Mouse (Mus musculus): ENCODE results near the gene Stk32c.

Stk32c gene

DNA sequence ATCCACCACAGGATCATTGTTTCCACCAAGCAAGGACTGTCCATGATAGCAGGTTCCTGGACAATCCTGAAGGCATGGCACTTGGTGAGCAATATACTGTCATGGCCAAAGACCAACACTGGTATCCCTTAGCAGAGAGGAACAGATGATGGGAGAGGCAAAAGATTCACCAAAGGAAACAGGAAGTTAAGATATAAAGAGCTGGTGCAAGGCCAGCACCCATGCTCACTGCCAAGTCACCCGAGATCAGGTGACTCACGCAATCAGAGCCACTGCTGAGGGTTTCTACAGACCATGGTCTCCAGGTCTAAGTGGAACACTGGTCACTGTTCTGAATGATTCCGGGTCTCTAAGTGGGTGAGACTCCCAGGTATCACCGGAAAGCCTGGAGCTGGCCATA, 87.2 kb downstream of the Stk32c start:
- no peaks in the 10 kb centered on the region for H3K4me1 ChIP-seq (replicated peaks; ENCODE audit: low read depth, low read length)
- no peak overlapping the region for H3K4me3 ChIP-seq (replicated peaks; ENCODE audit: low read length)
- H3K27me3 ChIP-seq (ENCODE audit: insufficient read depth, low read length), result peaks cover 68% of the 10 kb centered on the region
- peaks cover 6% of the 10 kb centered on the region; the same call in 1 of the 2 replicates for H3K9me3 ChIP-seq (ENCODE audit: low read length)
- TF ChIP-seq CTCF (conservative IDR thresholded peaks at IDR 0.05; ENCODE audit: low read length), result no peak
- TF ChIP-seq NANOG (IDR thresholded peaks at IDR 0.05; ENCODE audit: borderline replicate concordance, low read length), result no peak
- TF ChIP-seq POU5F1 (IDR thresholded peaks at IDR 0.05; ENCODE audit: borderline replicate concordance, low read length), result no peak
- no peaks in the 10 kb centered on the region for H3K36me3 ChIP-seq (ENCODE audit: insufficient read depth, low read length)

DNA sequence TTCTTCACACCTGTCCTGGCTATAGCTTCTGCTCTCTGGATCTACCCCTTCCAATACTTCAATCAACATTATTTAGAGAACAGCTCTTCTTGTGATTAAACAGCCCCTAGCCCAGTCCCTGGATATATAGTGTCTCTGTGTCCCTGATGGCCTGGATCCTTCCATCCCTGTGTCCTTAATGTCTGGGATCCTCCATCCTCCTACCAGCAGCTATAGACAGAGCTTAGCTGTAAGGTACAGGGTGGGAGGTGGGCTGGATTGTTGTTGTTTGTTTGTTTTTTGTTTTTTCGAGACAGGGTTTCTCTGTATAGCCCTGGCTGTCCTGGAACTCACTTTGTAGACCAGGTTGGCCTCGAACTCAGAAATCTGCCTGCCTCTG, 93.3 kb downstream of the Stk32c start:
- Histone ChIP-seq H3K4me1 (replicated peaks; ENCODE audit: low read depth, low read length) (no peaks in the 10 kb centered on the region), H3K36me3 (ENCODE audit: insufficient read depth, low read length) (no peaks in the 10 kb centered on the region), H3K4me3 (replicated peaks; ENCODE audit: low read length) (no peak overlapping the region), H3K27me3 (ENCODE audit: insufficient read depth, low read length) (peaks cover 36% of the 10 kb centered on the region), H3K9me3 (ENCODE audit: low read length) (no peaks in the 10 kb centered on the region)
- TF ChIP-seq NANOG (IDR thresholded peaks at IDR 0.05; ENCODE audit: borderline replicate concordance, low read length) (no peak), CTCF (conservative IDR thresholded peaks at IDR 0.05; ENCODE audit: low read length) (no peak)

DNA sequence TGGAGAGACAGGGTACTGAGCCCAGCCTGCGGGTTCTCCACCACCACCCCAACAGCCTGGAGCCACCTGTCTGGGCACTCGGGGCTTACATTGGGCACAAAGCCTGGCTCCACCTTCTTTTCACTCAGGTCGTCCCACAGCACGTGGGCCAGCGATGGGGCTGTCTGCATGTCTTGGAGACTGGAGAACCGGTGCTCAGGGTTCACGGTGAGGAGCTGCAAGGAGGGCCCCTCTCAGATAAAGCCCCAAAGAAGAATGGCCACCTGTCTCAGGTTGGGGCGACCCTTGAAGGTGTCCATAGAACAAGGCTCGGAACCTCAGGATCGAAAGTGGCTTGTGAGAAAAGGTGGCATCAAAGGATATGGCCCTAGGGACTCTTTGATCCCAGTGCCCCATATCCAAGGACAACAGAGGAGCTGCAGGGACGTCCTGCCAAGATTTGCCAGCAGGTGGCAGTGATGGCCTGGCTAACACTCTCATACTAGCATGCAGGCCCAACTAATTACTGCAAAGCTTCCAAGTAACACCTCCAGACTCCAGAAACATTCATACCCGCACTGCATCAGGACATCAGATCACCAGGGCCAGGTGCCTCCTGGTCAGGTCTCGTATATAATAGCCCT, 93.8 kb downstream of the Stk32c start:
- TF ChIP-seq POU5F1 (IDR thresholded peaks at IDR 0.05; ENCODE audit: borderline replicate concordance, low read length) (no peak), CTCF (conservative IDR thresholded peaks at IDR 0.05; ENCODE audit: low read length) (peak; percentile 75)

DNA sequence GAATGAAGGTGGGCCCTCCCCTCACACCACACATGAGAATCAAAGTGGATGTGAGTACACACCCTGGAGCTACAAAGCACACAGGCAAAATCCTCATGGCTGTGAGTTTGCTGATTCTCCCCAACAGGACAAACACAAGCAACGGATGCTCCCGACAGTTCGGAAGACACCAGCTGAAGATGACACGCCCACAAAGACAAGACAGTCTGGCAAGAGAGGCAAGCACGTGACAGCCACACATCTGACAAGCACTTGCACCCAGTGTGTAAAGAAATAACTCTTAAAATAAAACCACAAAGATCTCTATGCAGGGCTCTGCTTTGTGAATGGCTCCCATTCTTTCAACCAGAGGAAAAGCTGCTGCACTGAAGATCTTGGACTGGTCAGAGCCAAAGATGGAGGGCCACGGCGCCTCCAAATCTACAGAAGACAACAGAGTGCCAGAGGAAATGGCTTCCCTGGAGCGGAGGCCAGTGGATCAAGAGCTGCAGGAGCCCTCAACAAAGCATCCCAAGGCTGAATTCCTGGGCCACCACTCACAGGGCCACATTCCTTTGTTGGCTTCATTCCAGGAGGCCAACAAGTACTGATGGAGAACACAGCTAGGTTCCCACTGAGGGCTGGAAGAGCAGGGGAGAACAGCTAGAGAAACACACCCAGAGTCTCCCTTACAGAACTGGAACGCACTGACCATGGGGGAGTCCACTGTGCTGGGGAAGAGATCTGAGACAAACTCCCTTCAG, 105.0 kb downstream of the Stk32c start:
- peaks cover 20% of the 10 kb centered on the region for H3K27me3 ChIP-seq (ENCODE audit: insufficient read depth, low read length)
- H3K4me1 ChIP-seq (replicated peaks; ENCODE audit: low read depth, low read length), result no peaks in the 10 kb centered on the region
- no peaks in the 10 kb centered on the region for H3K36me3 ChIP-seq (ENCODE audit: insufficient read depth, low read length)
- TF ChIP-seq NANOG (IDR thresholded peaks at IDR 0.05; ENCODE audit: borderline replicate concordance, low read length) (no peak), POU5F1 (IDR thresholded peaks at IDR 0.05; ENCODE audit: borderline replicate concordance, low read length) (no peak), CTCF (conservative IDR thresholded peaks at IDR 0.05; ENCODE audit: low read length) (no peak)
- no peak overlapping the region for H3K4me3 ChIP-seq (replicated peaks; ENCODE audit: low read length)
- no peaks in the 10 kb centered on the region for H3K9me3 ChIP-seq (ENCODE audit: low read length)

More for the DNA sequence above, 93.8 kb downstream of the Stk32c start:
- H3K4me3 ChIP-seq (replicated peaks; ENCODE audit: low read length), result no peak overlapping the region
- no peaks in the 10 kb centered on the region for H3K36me3 ChIP-seq (ENCODE audit: insufficient read depth, low read length)
- H3K27me3 ChIP-seq (ENCODE audit: insufficient read depth, low read length), result peaks cover 36% of the 10 kb centered on the region
- H3K4me1 ChIP-seq (replicated peaks; ENCODE audit: low read depth, low read length), result no peaks in the 10 kb centered on the region
- H3K9me3 ChIP-seq (ENCODE audit: low read length), result no peaks in the 10 kb centered on the region

DNA sequence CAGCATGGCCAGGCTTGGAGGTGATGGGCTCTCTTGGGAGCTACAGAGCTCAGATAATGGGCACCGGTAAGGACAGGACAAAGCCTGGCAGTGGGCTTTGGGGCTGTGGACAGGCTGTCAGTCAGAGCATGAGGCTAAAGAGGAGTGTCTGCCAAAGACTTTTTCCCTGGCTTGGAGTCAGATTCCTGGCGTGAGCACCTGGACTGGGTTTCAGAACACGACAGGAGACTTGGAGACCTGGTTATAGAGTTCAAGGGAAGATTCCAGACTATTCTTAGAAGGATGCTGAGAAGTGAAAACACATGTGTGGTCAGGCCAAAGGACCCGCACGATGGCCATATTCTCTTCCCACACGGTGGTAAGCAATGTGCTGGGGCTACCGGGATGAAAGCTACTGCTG, 107.4 kb downstream of the Stk32c start:
- H3K4me1 ChIP-seq (replicated peaks; ENCODE audit: low read depth, low read length), result no peaks in the 10 kb centered on the region
- H3K27me3 ChIP-seq (ENCODE audit: insufficient read depth, low read length), result peaks cover 17% of the 10 kb centered on the region
- H3K36me3 ChIP-seq (ENCODE audit: insufficient read depth, low read length), result no peaks in the 10 kb centered on the region
- H3K4me3 ChIP-seq (replicated peaks; ENCODE audit: low read length), result no peak overlapping the region
- no peak for TF ChIP-seq NANOG (IDR thresholded peaks at IDR 0.05; ENCODE audit: borderline replicate concordance, low read length)
- no peaks in the 10 kb centered on the region for H3K9me3 ChIP-seq (ENCODE audit: low read length)

DNA sequence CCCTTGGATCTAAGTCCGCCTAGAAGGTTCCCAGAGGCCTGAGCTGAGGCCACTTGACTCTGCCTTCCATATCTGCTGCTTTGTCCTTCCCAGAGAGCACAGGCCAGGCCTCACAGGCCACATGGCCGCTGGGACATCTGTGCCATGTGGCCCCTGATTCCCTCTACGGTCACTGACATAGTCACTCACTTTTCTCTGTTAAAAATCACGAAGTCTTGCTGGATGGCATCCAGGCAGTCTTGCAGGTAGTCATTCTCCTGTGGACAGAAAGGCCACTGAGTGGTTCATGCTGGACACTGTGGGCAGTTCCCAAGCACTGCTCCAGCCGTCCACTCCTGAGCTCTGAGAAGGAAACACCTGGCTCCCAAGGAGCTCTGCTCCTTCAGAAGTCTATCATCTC, 108.0 kb downstream of the Stk32c start:
- TF ChIP-seq POU5F1 (IDR thresholded peaks at IDR 0.05; ENCODE audit: borderline replicate concordance, low read length), result no peak
- TF ChIP-seq NANOG (IDR thresholded peaks at IDR 0.05; ENCODE audit: borderline replicate concordance, low read length), result no peak
- TF ChIP-seq CTCF (conservative IDR thresholded peaks at IDR 0.05; ENCODE audit: low read length), result no peak
- Histone ChIP-seq H3K4me1 (replicated peaks; ENCODE audit: low read depth, low read length) (no peaks in the 10 kb centered on the region), H3K9me3 (ENCODE audit: low read length) (no peaks in the 10 kb centered on the region), H3K27me3 (ENCODE audit: insufficient read depth, low read length) (peaks cover 17% of the 10 kb centered on the region), H3K36me3 (ENCODE audit: insufficient read depth, low read length) (no peaks in the 10 kb centered on the region), H3K4me3 (replicated peaks; ENCODE audit: low read length) (no peak overlapping the region)

DNA sequence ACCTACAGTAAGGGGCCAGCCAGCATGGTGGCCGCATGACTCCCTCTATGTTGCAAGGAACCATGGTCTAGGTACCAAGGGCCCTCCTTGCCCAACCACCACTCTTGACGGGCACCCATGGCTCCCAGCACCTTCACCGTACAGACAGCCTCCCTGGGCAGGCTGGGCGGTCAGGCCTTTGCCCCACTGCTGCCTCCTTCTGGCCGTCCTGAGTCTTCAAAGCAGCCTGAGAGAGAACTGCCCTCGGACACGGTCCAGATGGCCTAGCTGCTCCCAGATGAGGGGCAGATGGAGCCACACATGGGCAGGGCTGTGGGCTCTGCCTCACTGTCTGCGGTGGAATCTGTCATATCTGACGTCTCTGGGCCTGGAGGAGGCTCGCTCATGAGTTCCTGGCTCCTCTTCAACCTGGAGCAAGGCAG, 109.1 kb downstream of the Stk32c start:
- Histone ChIP-seq H3K9me3 (ENCODE audit: low read length) (no peaks in the 10 kb centered on the region), H3K36me3 (ENCODE audit: insufficient read depth, low read length) (no peaks in the 10 kb centered on the region), H3K4me1 (replicated peaks; ENCODE audit: low read depth, low read length) (no peaks in the 10 kb centered on the region), H3K4me3 (replicated peaks; ENCODE audit: low read length) (no peak overlapping the region), H3K27me3 (ENCODE audit: insufficient read depth, low read length) (peaks cover 21% of the 10 kb centered on the region)
- peak; percentile 16; the same call in 1 of the 2 replicates for TF ChIP-seq CTCF (conservative IDR thresholded peaks at IDR 0.05; ENCODE audit: low read length)
- TF ChIP-seq NANOG (IDR thresholded peaks at IDR 0.05; ENCODE audit: borderline replicate concordance, low read length), result no peak
- no peak for TF ChIP-seq POU5F1 (IDR thresholded peaks at IDR 0.05; ENCODE audit: borderline replicate concordance, low read length)

DNA sequence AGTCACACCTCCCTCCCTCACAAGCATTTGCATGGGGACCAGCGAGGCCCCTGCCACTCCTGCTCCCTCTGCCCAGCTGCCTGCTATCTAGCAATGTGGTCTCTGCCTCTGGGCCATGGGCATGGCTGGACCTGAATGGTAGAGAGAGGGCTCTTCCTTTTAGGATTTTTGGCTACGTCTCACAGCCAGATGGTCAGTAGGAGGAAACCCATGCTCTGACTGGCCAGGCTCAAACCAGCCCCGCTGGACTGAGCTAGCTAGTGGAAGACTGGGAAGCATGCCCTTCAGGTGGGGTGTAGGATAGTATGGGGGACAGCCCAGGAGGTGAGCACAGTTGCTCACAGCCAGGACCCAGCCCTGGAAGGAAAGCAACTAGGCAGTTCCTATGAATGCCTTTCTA, 111.3 kb downstream of the Stk32c start:
- Histone ChIP-seq H3K9me3 (ENCODE audit: low read length) (no peaks in the 10 kb centered on the region), H3K27me3 (ENCODE audit: insufficient read depth, low read length) (peaks cover 24% of the 10 kb centered on the region), H3K36me3 (ENCODE audit: insufficient read depth, low read length) (no peaks in the 10 kb centered on the region), H3K4me3 (replicated peaks; ENCODE audit: low read length) (no peak overlapping the region), H3K4me1 (replicated peaks; ENCODE audit: low read depth, low read length) (no peaks in the 10 kb centered on the region)
- TF ChIP-seq NANOG (IDR thresholded peaks at IDR 0.05; ENCODE audit: borderline replicate concordance, low read length) (no peak), CTCF (conservative IDR thresholded peaks at IDR 0.05; ENCODE audit: low read length) (no peak), POU5F1 (IDR thresholded peaks at IDR 0.05; ENCODE audit: borderline replicate concordance, low read length) (no peak)
